Mouse (Mus musculus) intestine, embryonic 15.5 days (tissue): ENCODE measurements at regions not wholly inside any gene's neighbourhood (a gene's known extent, or its start where the extent isn't known, plus 50 kb on each side); places are given as distances from the start of the nearest gene placed in this dataset.

Source experiments
- ATAC-seq: fragments of 200-750 bp; cut with Nextera tagmentation; 2 replicates; pipeline ENCODE4 v1.8.0; 2017; ENCODE audit warnings: moderate TSS enrichment, moderate library complexity
- H3K27ac ChIP-seq: fragments of 300-500 bp; sonication (generic); 2 replicates; pipeline ENCODE4 v1.5.1; 2015; ENCODE audit warnings: mild to moderate bottlenecking, inconsistent platforms
- H3K27me3 ChIP-seq: fragments of 300-500 bp; sonication (generic); replicated peaks from 2 replicates; pipeline ENCODE4 v1.6.1; 2015; ENCODE audit warnings: inconsistent platforms
- H3K36me3 ChIP-seq: fragments of 300-500 bp; sonication (generic); 2 replicates; pipeline ENCODE4 v1.6.1; 2015; ENCODE audit warnings: inconsistent platforms
- H3K4me1 ChIP-seq: fragments of 300-500 bp; sonication (generic); replicated peaks from 2 replicates; pipeline ENCODE4 v1.6.1; 2015; ENCODE audit warnings: inconsistent platforms
- H3K4me2 ChIP-seq: fragments of 300-500 bp; sonication (generic); replicated peaks from 2 replicates; pipeline ENCODE4 v1.6.1; 2015; ENCODE audit warnings: mild to moderate bottlenecking, inconsistent platforms
- H3K4me3 ChIP-seq: fragments of 300-500 bp; sonication (generic); replicated peaks from 2 replicates; pipeline ENCODE4 v1.5.1; 2015; ENCODE audit warnings: inconsistent platforms
- H3K9ac ChIP-seq: fragments of 300-500 bp; sonication (generic); 2 replicates; pipeline ENCODE4 v1.6.1; 2015; ENCODE audit warnings: inconsistent platforms
- H3K9me3 ChIP-seq: fragments of 300-500 bp; sonication (generic); 2 replicates; pipeline ENCODE4 v1.6.1; 2016; ENCODE audit warnings: inconsistent platforms
- WGBS: fragments of 180-500 bp; shearing (Covaris S2); methylation state at CpG from one replicate; pipeline ENCODE4 v1.1.7; 2015; 5-methylcytosine and 5-hydroxymethylcytosine counted together

- WGBS: 58% methylated on average over 6 of the region's 6 CpGs
- no peak overlapping the region for H3K27ac ChIP-seq
- no peaks in the 10 kb centered on the region for H3K27me3 ChIP-seq
- no peak overlapping the region for H3K9ac ChIP-seq
- no peak overlapping the region for H3K4me3 ChIP-seq
- 0 out of 2 replicates have a peak, but pooled peaks have one; percentile 41 for ATAC-seq
- no peaks in the 10 kb centered on the region for H3K9me3 ChIP-seq
- H3K4me2 ChIP-seq: no peak overlapping the region
- H3K4me1 ChIP-seq: no peaks in the 10 kb centered on the region
- H3K36me3 ChIP-seq: no peaks in the 10 kb centered on the region
These were observed 204.0 kb downstream of the Fam76b start for GRCm38 (mm10) chr9:14031358-14032047.

- no peak overlapping the region for H3K9ac ChIP-seq
- 41% methylated on average over 1 of the region's 1 CpGs for WGBS
- no peak overlapping the region for H3K27ac ChIP-seq
- ATAC-seq: no peak
- H3K9me3 ChIP-seq: no peaks in the 10 kb centered on the region
- no peak overlapping the region for H3K4me2 ChIP-seq
- no peaks in the 10 kb centered on the region for H3K4me1 ChIP-seq
- H3K4me3 ChIP-seq: no peak overlapping the region
- H3K27me3 ChIP-seq: no peaks in the 10 kb centered on the region
- H3K36me3 ChIP-seq: no peaks in the 10 kb centered on the region
These were observed 204.5 kb downstream of the Fam76b start for GRCm38 (mm10) chr9:14032048-14032362.

- H3K27ac ChIP-seq: no peak overlapping the region
- no peak for ATAC-seq
These were observed 208.0 kb downstream of the Fam76b start for GRCm38 (mm10) chr9:14035526-14035925.

GRCm38 (mm10) chr9:14041900-14042435 is 214.5 kb downstream of the Fam76b start:
- Histone ChIP-seq H3K4me1 (no peaks in the 10 kb centered on the region), H3K27ac (no peak overlapping the region)

More at GRCm38 (mm10) chr9:14035526-14035925, 208.0 kb downstream of the Fam76b start:
- no peaks in the 10 kb centered on the region for H3K27me3 ChIP-seq
- no peak overlapping the region for H3K4me2 ChIP-seq
- no peaks in the 10 kb centered on the region for H3K9me3 ChIP-seq
- H3K4me1 ChIP-seq: no peaks in the 10 kb centered on the region
- 81% methylated on average over 2 of the region's 2 CpGs for WGBS
- no peak overlapping the region for H3K4me3 ChIP-seq
- no peaks in the 10 kb centered on the region for H3K36me3 ChIP-seq
- no peak overlapping the region for H3K9ac ChIP-seq

GRCm38 (mm10) chr9:14048224-14048623 is 220.7 kb downstream of the Fam76b start:
- Histone ChIP-seq H3K27ac (no peak overlapping the region), H3K4me2 (no peak overlapping the region), H3K9ac (no peak overlapping the region), H3K27me3 (no peaks in the 10 kb centered on the region), H3K4me3 (no peak overlapping the region), H3K36me3 (no peaks in the 10 kb centered on the region), H3K4me1 (no peaks in the 10 kb centered on the region), H3K9me3 (no peaks in the 10 kb centered on the region)
- ATAC-seq: no peak
- 64% methylated on average over 4 of the region's 4 CpGs for WGBS

More at GRCm38 (mm10) chr9:14041900-14042435, 214.5 kb downstream of the Fam76b start:
- Histone ChIP-seq H3K9me3 (no peaks in the 10 kb centered on the region), H3K4me3 (no peak overlapping the region), H3K9ac (no peak overlapping the region), H3K27me3 (no peaks in the 10 kb centered on the region), H3K36me3 (no peaks in the 10 kb centered on the region), H3K4me2 (no peak overlapping the region)
- 35% methylated on average over 2 of the region's 2 CpGs for WGBS
- ATAC-seq: no peak

GRCm38 (mm10) chr9:14053704-14054103 is 221.2 kb upstream of the Sesn3 start:
- Histone ChIP-seq H3K4me3 (no peak overlapping the region), H3K27ac (no peak overlapping the region), H3K36me3 (no peaks in the 10 kb centered on the region), H3K4me1 (peaks cover 8% of the 10 kb centered on the region), H3K27me3 (no peaks in the 10 kb centered on the region), H3K4me2 (no peak overlapping the region), H3K9ac (no peak overlapping the region), H3K9me3 (no peaks in the 10 kb centered on the region)
- 38% methylated on average over 2 of the region's 2 CpGs for WGBS
- peak; percentile 65 for ATAC-seq

GRCm38 (mm10) chr9:14056410-14057172 is 218.3 kb upstream of the Sesn3 start:
- Histone ChIP-seq H3K36me3 (no peaks in the 10 kb centered on the region), H3K9ac (no peak overlapping the region), H3K27me3 (no peaks in the 10 kb centered on the region), H3K4me2 (no peak overlapping the region), H3K27ac (peak overlapping the region; percentile 44; the same call in 1 of the 2 replicates), H3K4me3 (no peak overlapping the region), H3K4me1 (peaks cover 11% of the 10 kb centered on the region), H3K9me3 (no peaks in the 10 kb centered on the region)
- 57% methylated on average over 10 of the region's 10 CpGs for WGBS
- peak; percentile 19; the same call in 1 of the 2 replicates for ATAC-seq

- no peaks in the 10 kb centered on the region for H3K9me3 ChIP-seq
- WGBS: 42% methylated on average over 5 of the region's 5 CpGs
- no peaks in the 10 kb centered on the region for H3K27me3 ChIP-seq
- H3K4me3 ChIP-seq: no peak overlapping the region
- H3K9ac ChIP-seq: no peak overlapping the region
- peaks cover 9% of the 10 kb centered on the region for H3K4me1 ChIP-seq
- H3K27ac ChIP-seq: no peak overlapping the region
- H3K36me3 ChIP-seq: no peaks in the 10 kb centered on the region
- ATAC-seq: no peak
- no peak overlapping the region for H3K4me2 ChIP-seq
These were observed 216.2 kb upstream of the Sesn3 start for GRCm38 (mm10) chr9:14058592-14059227.

GRCm38 (mm10) chr9:14059228-14059779 is 215.6 kb upstream of the Sesn3 start:
- H3K4me3 ChIP-seq: no peak overlapping the region
- peaks cover 8% of the 10 kb centered on the region; the same call in 1 of the 2 replicates for H3K4me1 ChIP-seq
- no peaks in the 10 kb centered on the region for H3K27me3 ChIP-seq
- WGBS: 56% methylated on average over 7 of the region's 7 CpGs
- H3K9ac ChIP-seq: no peak overlapping the region
- H3K9me3 ChIP-seq: no peaks in the 10 kb centered on the region
- ATAC-seq: peak; percentile 65; the same call in 1 of the 2 replicates
- H3K27ac ChIP-seq: no peak overlapping the region
- no peaks in the 10 kb centered on the region for H3K36me3 ChIP-seq
- no peak overlapping the region for H3K4me2 ChIP-seq

GRCm38 (mm10) chr9:14060257-14060656 is 214.6 kb upstream of the Sesn3 start:
- ATAC-seq: no peak
- Histone ChIP-seq H3K4me3 (no peak overlapping the region), H3K4me2 (no peak overlapping the region), H3K4me1 (peaks cover 8% of the 10 kb centered on the region; the same call in 1 of the 2 replicates), H3K27ac (no peak overlapping the region), H3K27me3 (no peaks in the 10 kb centered on the region), H3K9me3 (no peaks in the 10 kb centered on the region), H3K36me3 (no peaks in the 10 kb centered on the region), H3K9ac (no peak overlapping the region)
- WGBS: 92% methylated on average over 2 of the region's 2 CpGs

- no peak for ATAC-seq
- Histone ChIP-seq H3K4me3 (no peak overlapping the region), H3K9me3 (no peaks in the 10 kb centered on the region), H3K27ac (no peak overlapping the region), H3K27me3 (no peaks in the 10 kb centered on the region), H3K9ac (no peak overlapping the region), H3K4me1 (peaks cover 4% of the 10 kb centered on the region; the same call in 1 of the 2 replicates), H3K4me2 (no peak overlapping the region), H3K36me3 (no peaks in the 10 kb centered on the region)
- 76% methylated on average over 5 of the region's 5 CpGs for WGBS
These were observed 213.5 kb upstream of the Sesn3 start for GRCm38 (mm10) chr9:14061389-14061788.

GRCm38 (mm10) chr9:14061840-14062239 is 213.0 kb upstream of the Sesn3 start:
- Histone ChIP-seq H3K9ac (no peak overlapping the region), H3K4me3 (no peak overlapping the region), H3K4me1 (0 out of 2 replicates have a peak, but pooled peaks cover 3% of the 10 kb centered on the region), H3K36me3 (no peaks in the 10 kb centered on the region), H3K9me3 (no peaks in the 10 kb centered on the region), H3K27me3 (no peaks in the 10 kb centered on the region), H3K27ac (no peak overlapping the region), H3K4me2 (no peak overlapping the region)
- ATAC-seq: no peak
- WGBS: 68% methylated on average over 9 of the region's 9 CpGs
